Mouse (Mus musculus) frontal cortex, adult 2 months (tissue): Measurements from ENCODE around the gene Zmat5. TPM values are rescaled to one million over a fixed set of nuclear protein-coding genes. Genes with fewer than 3 reads are reported as not detected.
A peak's percentile ranks its signal among the peaks of the same experiment; 100 is the strongest.

Source experiments
- DNase-seq, 2 experiments: peaks; one replicate each; pipeline ENCODE4 v3.0.0; 2022; ENCODE audit warnings: low spot score in 1 of 2; ENCODE audit errors: extremely low spot score in 1 of 2
- polyA plus RNA-seq: library from polyadenylated mRNA; depleted of rRNA; stranded (reverse); fragments of >200 nt; gene quantifications from 2 replicates; pipeline ENCODE4 v1.2.3, GENCODE M21; 2012; rRNA removed

Gene Zmat5
- 48.6 and 49.5 TPM in 2 replicates for polyA plus RNA-seq

- DNase-seq: peak; percentile 92 to 95
Observed at GRCm38 (mm10) chr11:4704072-4704964, at the start of gene Zmat5, which contains the start of gene Uqcr10. Zmat5 (plus strand) TSS chr11:4704678. Uqcr10 (minus strand) TSS chr11:4704342.

GRCm38 (mm10) chr11:4659818-4660217 lies 44.7 kb upstream of the Zmat5 start:
- DNase-seq: no peak

- DNase-seq: no peak
Observed at GRCm38 (mm10) chr11:4660309-4661025, 44.0 kb upstream of the Zmat5 start.

- DNase-seq: peak in 1 of 2 experiments; percentile 37
Observed at GRCm38 (mm10) chr11:4661324-4661723, 43.2 kb upstream of the Zmat5 start.

- DNase-seq: peak in 1 of 2 experiments; percentile 40
Observed at GRCm38 (mm10) chr11:4661871-4662495, 42.5 kb upstream of the Zmat5 start.

- DNase-seq: peak in 1 of 2 experiments; percentile 27
Observed at GRCm38 (mm10) chr11:4662496-4662878, 42.0 kb upstream of the Zmat5 start.

- DNase-seq: no peak
Observed at GRCm38 (mm10) chr11:4671736-4672135, 32.7 kb upstream of the Zmat5 start.

- DNase-seq: no peak
Observed at GRCm38 (mm10) chr11:4674593-4674992, 29.9 kb upstream of the Zmat5 start.

- no peak for DNase-seq
Observed at GRCm38 (mm10) chr11:4675126-4675562, 29.3 kb upstream of the Zmat5 start.

- DNase-seq: no peak
Observed at GRCm38 (mm10) chr11:4675693-4676092, 28.8 kb upstream of the Zmat5 start.

GRCm38 (mm10) chr11:4677250-4677872 lies 27.1 kb upstream of the Zmat5 start:
- no peak for DNase-seq

- peak; percentile 69 to 80 for DNase-seq
Observed at GRCm38 (mm10) chr11:4678700-4679440, 25.6 kb upstream of the Zmat5 start.

- peak in 1 of 2 experiments; percentile 54 for DNase-seq
Observed at GRCm38 (mm10) chr11:4679441-4679832, 25.0 kb upstream of the Zmat5 start.

GRCm38 (mm10) chr11:4680126-4680525 lies 24.4 kb upstream of the Zmat5 start:
- DNase-seq: no peak

- DNase-seq: no peak
Observed at GRCm38 (mm10) chr11:4683516-4683915, 21.0 kb upstream of the Zmat5 start.

GRCm38 (mm10) chr11:4684186-4684585 lies 20.3 kb upstream of the Zmat5 start:
- DNase-seq: no peak

GRCm38 (mm10) chr11:4685071-4685470 lies 19.4 kb upstream of the Zmat5 start:
- no peak for DNase-seq

GRCm38 (mm10) chr11:4685510-4685909 lies 19.0 kb upstream of the Zmat5 start:
- DNase-seq: no peak

GRCm38 (mm10) chr11:4687027-4687426 lies 17.5 kb upstream of the Zmat5 start:
- DNase-seq: no peak

- no peak for DNase-seq
Observed at GRCm38 (mm10) chr11:4687874-4688273, 16.6 kb upstream of the Zmat5 start.
